Mouse (Mus musculus): ENCODE data around the gene Aox2.
"Not testable (repeated sequence)": the region's sequence is repeated elsewhere in the genome, so short reads cannot be mapped to it uniquely, and the experiment has no call there.

The Aox2 gene

DNA sequence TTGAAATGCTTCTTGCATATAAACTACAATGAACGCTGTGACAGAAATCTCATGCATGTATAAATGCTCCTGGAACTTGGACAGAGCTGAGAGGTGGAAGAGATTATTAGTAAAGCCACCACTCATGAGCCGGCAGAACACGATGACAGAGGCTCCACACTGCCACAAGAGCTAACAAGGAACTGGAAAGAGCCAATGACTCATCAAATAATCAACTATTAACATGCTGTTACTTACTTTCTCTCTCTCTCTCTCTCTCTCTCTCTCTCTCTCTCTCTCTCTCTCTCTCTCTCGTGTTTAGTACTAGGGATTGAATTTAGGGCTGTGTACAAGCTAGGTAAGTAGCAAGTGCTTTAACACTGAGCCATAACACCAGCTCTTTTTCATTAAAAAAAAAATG, 65.7 kb downstream of the Aox2 start:
- DNase-seq (ENCODE audit: extremely low read depth, low read depth, low spot score) = no peak

GRCm38 (mm10) chr1:58344570-58344969, 66.4 kb downstream of the Aox2 start:
- DNase-seq (ENCODE audit: extremely low read depth, low read depth, low spot score) = no peak

- DNase-seq (ENCODE audit: extremely low read depth, low read depth, low spot score) = no peak
These were observed 68.0 kb downstream of the Aox2 start for GRCm38 (mm10) chr1:58346159-58346558.

- no peak for DNase-seq (ENCODE audit: extremely low read depth, low read depth, low spot score)
These were observed 70.6 kb downstream of the Aox2 start for GRCm38 (mm10) chr1:58348712-58349111.

GRCm38 (mm10) chr1:58353238-58353893, 75.2 kb downstream of the Aox2 start:
- no peak for DNase-seq (ENCODE audit: extremely low read depth, low read depth, low spot score)

DNA sequence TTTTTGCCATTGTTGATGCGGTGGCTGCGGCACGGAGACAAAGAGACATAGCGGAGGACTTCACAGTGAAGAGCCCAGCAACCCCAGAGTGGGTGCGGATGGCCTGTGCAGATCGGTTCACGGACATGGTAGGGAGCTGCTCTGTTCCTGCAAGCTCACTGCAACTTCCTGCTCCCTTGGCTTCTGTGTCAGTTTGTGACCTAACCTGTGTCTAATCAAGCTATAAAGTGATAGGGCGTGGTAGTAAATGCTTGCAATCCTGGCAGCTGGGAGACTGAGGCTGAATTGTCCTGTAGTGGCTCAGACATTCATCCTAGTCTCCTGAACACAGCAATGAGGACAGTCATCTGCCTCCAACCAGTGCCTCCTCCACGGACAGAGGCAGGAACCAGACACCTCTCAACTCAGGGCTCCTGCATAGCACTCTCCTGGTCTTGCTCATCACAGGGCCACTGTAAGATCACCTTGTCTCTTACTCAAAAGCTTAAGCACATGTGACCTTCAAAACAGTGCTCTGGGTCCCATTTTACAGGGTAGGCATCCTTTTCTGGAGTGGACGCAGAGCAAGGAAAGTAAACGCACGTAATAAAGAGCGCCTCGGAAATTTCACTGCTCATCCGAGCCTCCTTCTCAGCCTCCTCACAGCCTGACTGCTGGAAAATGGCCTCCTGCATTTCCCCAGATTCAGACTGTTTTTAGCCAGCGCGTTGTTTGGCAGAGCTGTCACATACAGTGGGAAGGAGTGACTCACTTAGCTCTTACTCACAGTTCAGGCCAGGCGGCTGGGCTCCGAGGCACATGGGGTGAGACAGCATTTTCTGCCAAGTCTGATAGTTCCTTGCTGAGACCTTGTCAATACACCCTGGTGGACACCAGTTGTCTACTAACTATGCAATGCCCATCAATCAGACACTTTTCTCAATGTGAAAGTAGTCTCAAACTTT, 81.1 kb downstream of the Aox2 start:
- DNase-seq (ENCODE audit: extremely low read depth, low read depth, low spot score) = no peak

DNA sequence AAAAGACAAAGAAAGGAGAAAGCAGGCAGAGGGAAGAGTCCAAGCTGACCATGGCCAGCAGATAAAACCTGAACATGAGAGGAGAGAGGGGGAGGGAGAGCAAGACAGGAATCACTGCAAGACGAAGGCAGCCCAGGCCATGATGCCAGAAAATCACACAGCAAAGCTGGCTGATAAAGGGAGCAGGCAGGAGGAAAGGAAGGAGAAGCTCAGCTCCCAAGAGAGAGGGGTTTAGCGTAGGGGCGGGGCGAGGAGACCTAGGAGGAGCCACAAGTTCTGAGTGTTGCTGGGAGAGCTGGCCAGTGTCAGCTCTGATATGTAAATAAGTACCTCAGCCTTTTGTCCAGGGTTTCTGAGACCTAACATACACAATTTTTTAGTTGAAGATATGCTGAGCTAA, 84.2 kb downstream of the Aox2 start:
- no peak for DNase-seq (ENCODE audit: extremely low read depth, low read depth, low spot score)

- DNase-seq (ENCODE audit: extremely low read depth, low read depth, low spot score) = no peak
These were observed 86.4 kb downstream of the Aox2 start for GRCm38 (mm10) chr1:58364551-58364950.

- no peak for DNase-seq (ENCODE audit: extremely low read depth, low read depth, low spot score)
These were observed 87.7 kb downstream of the Aox2 start for GRCm38 (mm10) chr1:58365829-58366228.

DNA sequence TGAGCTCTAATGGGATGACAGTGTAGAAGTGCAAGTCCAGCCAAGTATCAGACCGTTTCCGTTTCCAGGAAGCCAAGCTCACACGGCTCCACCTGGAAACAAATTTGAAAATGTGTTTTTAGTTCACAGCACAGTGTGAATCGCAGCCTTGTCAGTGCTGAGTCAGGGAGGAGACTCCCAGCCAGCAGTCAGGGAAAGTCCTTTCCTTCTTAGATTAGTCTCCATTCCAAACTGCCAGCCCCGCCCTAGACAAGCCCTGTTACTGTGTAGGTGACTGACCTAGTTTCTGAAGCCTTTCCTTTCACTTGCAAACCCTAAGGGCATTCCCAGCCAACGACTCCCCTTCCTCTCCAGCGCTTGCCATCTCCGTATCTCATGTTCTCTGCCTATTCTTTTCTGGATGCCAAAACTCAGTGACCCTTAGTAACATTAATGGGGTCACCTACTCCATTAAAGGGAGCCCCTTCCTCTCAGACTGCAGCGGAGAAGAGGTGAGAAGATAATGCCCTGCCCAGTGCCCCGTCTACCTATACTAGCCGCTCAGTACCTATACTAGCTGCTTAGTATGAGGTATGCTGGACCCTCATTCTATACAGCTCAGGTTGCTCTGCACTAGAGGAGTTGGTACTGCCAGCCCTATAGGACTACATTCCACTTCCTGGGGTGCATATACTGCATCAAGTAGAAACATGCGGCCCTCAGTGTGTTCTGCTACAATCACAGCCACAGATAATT, 88.8 kb downstream of the Aox2 start:
- DNase-seq (ENCODE audit: extremely low read depth, low read depth, low spot score) = no peak

- no peak for DNase-seq (ENCODE audit: extremely low read depth, low read depth, low spot score)
These were observed 91.6 kb downstream of the Aox2 start for GRCm38 (mm10) chr1:58369716-58370115.

DNA sequence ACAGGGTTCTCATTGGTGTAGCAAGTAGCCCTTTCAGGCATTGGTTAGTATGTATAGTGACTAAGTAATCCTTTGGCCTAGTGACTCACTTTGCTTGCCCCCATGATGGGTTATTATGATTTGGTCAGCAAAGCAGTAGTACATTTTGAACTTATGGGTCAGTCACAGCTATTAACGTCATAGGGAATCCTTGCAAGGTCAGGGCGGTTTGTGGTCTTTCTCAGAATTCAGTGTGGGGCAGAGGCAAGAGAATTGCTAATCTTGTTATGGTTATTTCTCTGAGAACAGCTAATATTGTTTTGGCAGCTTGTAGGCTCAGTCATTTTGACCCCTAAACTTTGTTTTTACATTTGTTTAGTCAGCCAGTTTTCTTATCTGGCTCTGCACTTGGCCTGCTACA, 96.1 kb downstream of the Aox2 start:
- DNase-seq (ENCODE audit: extremely low read depth, low read depth, low spot score) = not testable (repeated sequence)

DNA sequence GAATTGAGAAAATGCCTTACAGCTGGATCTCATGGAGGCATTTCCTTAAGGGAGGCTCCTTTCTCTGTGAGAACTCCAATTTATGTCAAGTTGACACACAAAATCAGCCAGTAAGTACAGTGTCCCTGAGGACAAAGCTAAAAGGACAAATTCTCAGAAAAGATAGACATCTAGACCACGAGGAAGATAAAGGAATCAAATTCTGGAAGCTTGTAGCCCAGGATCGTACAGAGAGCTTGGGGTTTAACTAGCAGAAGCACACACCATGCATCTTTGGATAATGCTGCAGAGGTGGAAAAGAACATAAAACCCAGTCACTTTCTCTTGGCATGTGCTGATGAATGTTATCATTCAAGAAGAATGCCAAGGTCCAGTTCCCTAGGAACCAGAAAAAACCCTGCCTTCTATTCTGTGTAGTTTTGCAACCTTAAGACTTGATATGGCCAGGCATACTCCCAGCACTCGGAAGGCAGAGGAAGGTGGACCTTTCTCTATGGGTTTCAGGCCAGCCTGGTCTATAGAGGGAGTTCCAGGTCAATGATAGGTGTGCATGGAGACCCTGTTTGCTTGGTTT, 97.5 kb downstream of the Aox2 start:
- DNase-seq (ENCODE audit: extremely low read depth, low read depth, low spot score) = no peak

DNA sequence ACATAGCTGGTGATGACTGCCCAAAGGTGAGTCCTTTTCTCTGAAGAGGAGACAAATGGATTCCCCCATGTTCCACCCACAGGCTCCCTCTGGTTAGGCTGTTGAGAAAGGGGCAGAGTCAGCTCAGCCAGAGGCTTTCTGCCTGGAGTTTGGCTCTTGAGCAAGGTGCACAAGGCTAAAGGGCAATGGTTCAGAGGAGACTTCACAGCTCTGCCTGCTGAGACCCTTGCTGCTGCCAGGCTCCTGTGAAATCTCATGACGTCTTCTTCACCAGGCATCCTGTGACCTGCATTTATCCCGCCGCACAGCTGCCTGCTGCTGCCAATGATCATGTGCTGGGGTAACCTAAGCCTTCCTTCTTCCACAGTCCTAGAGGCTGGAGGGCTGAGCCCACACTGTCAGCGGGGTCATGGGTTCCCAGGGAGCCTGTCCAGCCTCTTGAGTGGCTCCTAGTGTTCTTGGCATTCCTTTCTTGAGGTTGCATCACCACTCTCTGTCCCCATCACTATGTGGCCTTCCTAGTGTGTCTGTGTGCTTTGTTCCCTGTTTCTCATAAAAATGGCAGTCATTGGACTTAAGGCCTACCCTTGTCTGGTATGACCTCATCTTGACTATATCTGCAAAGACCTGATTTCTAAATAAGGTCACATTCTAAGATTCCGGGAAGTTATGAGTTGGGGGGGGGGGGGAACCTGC, 104.6 kb downstream of the Aox2 start:
- DNase-seq (ENCODE audit: extremely low read depth, low read depth, low spot score) = no peak

GRCm38 (mm10) chr1:58391421-58392267, 113.5 kb downstream of the Aox2 start:
- no peak for DNase-seq (ENCODE audit: extremely low read depth, low read depth, low spot score)

- DNase-seq (ENCODE audit: extremely low read depth, low read depth, low spot score) = no peak
These were observed 114.1 kb downstream of the Aox2 start for GRCm38 (mm10) chr1:58392268-58392651.

DNA sequence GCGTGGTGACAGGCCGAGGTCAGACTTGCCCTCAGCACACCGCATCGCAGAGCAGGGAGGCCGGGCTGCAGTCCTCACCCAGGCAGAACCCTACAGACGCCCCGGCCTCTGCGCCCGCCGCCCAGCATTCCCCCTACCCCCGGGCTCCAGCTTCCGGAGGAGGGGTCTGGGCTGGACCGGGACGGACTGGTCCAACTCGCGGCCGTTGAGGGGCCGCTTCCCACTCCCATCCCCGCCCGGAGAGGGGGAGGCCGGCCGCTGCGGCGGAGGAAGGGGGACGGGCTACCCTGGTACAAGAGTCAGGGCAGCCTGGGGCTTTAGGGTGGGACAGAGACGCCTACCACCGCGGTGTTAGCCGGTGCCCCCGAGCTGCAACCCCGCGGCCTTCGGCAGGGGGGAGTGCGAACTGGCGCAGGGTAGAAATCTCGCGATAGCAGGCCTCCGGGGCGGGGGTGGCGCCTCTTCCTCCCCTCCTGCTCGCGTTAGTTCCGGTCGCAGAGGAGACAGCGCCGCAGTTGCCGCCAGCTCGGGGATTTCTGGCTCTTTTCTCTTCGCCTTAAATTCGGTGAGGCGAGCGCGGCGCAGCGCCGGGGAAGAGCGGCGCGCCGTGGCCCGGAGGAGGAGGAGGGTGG, 114.6 kb downstream of the Aox2 start, which contains the start of gene Bzw1:
Gene Bzw1, plus strand, starts transcription at position 247 of the 632 bp plus-strand sequence.
- DNase-seq (ENCODE audit: extremely low read depth, low read depth, low spot score) = peak; percentile 19

DNA sequence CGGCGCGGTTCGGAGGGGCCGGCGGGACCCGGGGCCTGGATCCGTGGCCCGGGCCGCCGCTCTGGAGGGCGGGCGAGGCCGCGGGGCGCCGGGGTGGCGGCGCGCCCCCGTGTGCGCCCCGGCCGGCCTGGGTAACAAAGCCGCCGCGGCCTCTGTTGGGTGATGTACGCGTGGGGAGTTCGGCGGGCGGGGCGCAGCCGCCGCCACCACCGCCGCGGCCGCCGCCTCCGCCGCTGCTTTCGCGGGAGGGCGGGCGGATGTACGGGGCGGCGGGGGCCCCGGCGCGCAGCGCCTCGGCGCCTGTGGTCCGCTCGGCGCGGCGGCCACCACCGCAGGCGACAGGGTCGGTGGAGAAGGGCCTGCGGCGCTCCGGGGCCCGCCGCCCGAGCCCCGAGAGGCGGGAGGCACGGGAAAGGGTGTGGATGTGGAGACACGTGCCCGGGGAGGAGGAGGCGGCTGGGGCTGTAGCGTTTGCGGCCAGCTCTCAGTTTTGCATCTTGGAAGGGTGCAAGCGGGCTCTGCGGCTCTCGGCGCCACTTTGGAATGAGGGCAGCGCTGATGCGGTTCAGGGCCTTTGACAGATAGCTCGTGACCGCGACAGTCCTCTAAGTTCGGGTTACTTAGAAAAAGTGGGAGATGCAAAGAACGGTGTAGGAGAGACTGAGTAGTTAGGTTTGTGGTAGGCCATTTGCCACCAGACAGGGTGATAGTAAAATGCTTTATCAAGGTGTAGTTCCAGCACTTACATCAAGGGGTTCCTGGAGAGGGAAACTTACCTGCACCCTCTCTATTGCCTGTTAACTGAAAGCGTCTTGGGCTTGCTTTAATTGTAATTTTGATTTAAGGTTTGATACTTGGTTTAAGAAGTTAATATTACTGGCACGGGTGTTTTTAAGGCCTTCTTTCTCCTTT, 115.4 kb downstream of the Aox2 start:
- no peak for DNase-seq (ENCODE audit: extremely low read depth, low read depth, low spot score)

All from fat pad, adult 2 months (tissue).